Mouse (Mus musculus) olfactory bulb, adult 2 months (tissue): ENCODE data around the gene Rpl10-ps3.

ENCODE experiments used
- CTCF ChIP-seq: fragments of 200-500 bp; IDR thresholded peaks from 2 replicates; pipeline ENCODE4 v1.5.1; 2012; ENCODE audit warnings: low read depth, mild to moderate bottlenecking, low read length, moderate library complexity; ENCODE audit not compliant: insufficient read depth
- POLR2A ChIP-seq: fragments of 200-500 bp; IDR thresholded peaks from 2 replicates; pipeline ENCODE4 v1.6.1; 2012; ENCODE audit warnings: mild to moderate bottlenecking, low read depth, low read length, moderate library complexity; ENCODE audit not compliant: insufficient read depth

GRCm38 (mm10) chr9:50350571-50350970, 5.8 kb upstream of the Rpl10-ps3 start:
- TF ChIP-seq POLR2A (no peak), CTCF (no peak)
